Mouse (Mus musculus): ENCODE measurements around the gene Lactb. TPM values are rescaled to one million over a fixed set of nuclear protein-coding genes. Genes with fewer than 3 reads are reported as not detected.

The Lactb gene
- polyA plus RNA-seq (2015; fragmentation: Nextera tagmentation; extraction: Ambion mirVana), result 9.1 and 9.6 TPM in 2 replicates

DNA sequence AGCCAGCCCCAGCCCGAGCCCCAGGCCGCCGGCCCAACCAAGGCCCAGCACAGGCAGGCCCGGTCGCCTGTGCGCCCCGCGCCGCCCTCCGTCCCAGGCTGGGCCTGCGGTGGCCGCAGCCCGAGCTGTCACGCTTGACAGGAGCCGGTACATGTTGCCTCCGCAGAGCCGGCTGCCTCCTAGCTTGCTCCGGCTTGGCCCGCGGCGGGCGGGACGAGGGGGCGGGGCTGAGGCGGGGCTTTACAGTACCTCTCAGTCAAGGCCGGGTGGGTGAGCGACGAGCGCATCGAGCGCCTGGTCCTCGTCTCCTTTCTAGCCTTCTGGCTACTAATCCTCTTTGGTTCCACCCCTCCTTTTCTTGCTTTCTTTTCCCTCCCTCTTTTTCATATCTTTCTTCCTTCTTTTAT is at the start of gene Lactb:
Gene Lactb, minus strand, starts transcription at position 246 of the 407 bp plus-strand sequence.

GRCm38 (mm10) chr9:66945647-66946641 is 29.3 kb downstream of the Lactb start, which contains the start of gene Rps27l:
Gene Rps27l, plus strand, starts transcription at chr9:66946086.

DNA sequence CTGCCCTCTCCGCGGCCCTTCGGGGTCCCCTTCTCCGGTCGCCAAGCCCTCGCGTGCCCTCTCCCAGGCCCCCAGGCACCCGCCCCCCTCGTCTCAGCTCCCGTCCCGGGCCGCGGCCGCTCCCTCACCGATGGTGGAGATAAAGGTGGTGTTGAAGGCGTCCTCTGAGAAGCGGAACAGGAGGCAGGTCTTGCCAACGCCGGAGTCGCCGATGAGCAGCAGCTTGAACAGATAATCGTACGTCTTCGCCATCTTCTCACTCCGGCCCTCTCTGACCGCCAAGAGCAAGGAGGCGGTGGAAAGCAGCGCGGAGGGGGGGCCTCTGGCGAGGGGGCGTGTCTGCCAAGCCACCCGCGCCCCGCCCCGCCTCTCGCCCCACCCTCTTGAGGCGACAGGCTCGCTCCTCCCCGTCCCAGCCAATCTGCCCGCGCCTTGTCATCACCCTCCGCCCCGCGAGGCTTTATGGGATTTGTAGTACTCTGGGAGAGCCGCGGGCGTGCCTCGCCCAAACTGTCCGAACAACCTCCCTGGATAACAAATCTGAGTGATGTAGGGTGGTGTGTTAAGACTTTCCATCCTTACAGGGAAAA is 55.8 kb downstream of the Lactb start, which contains the start of gene Rab8b:
Gene Rab8b, minus strand, starts transcription at position 306 of the 590 bp plus-strand sequence.

Other genes with a start within 250 kb of the Lactb start
- 2.5 and 2.9 TPM in 2 replicates for gene Aph1b, start 180.0 kb downstream of the Lactb start, polyA plus RNA-seq (2015; fragmentation: Nextera tagmentation; extraction: Ambion mirVana)
- gene Gm10647, start 178.4 kb downstream of the Lactb start, polyA plus RNA-seq (2015; fragmentation: Nextera tagmentation; extraction: Ambion mirVana), result 0.09 and 0.24 TPM in 2 replicates
- gene Aph1c, start 140.8 kb downstream of the Lactb start, polyA plus RNA-seq (2015; fragmentation: Nextera tagmentation; extraction: Ambion mirVana), result 1.5 and 2.1 TPM in 2 replicates
- 10.9 and 11.2 TPM in 2 replicates for gene Rab8b, start 55.8 kb downstream of the Lactb start, polyA plus RNA-seq (2015; fragmentation: Nextera tagmentation; extraction: Ambion mirVana)
- 477 and 567 TPM in 2 replicates for gene Rps27l, start 29.4 kb downstream of the Lactb start, polyA plus RNA-seq (2015; fragmentation: Nextera tagmentation; extraction: Ambion mirVana)
- 12,607 and 12,654 TPM in 2 replicates for gene Tpm1, start 73.9 kb upstream of the Lactb start, polyA plus RNA-seq (2015; fragmentation: Nextera tagmentation; extraction: Ambion mirVana)